Mouse (Mus musculus) megakaryocyte progenitor cell, adult 5-6 weeks (primary cell): Measurements from ENCODE around the gene Hspa1a. TPM values are rescaled to one million over a fixed set of nuclear protein-coding genes. Genes with fewer than 3 reads are reported as not detected.
"Not testable (repeated sequence)": the region's sequence is repeated elsewhere in the genome, so short reads cannot be mapped to it uniquely, and the experiment has no call there.

Experiments used
- ATAC-seq: replicated peaks from 2 replicates; pipeline ENCODE4 v1.8.0; 2016; ENCODE audit warnings: mild to moderate bottlenecking, moderate TSS enrichment, inconsistent platforms; ENCODE audit not compliant: poor library complexity
- total RNA-seq, 2 experiments: library from RNA; stranded (forward) in 1 of 2; stranded (reverse) in 1 of 2; fragments of 157-497, 149-512 nt in 1 of 2; fragments of 200-1000 nt in 1 of 2; gene quantifications; 2 replicates each; pipeline versions ENCODE4 v1.2.3 to v1.2.4; 2015 to 2017

The Hspa1a gene
- total RNA-seq, 2 experiments from 2014 or later = 8.4 to 29.4 TPM

DNA sequence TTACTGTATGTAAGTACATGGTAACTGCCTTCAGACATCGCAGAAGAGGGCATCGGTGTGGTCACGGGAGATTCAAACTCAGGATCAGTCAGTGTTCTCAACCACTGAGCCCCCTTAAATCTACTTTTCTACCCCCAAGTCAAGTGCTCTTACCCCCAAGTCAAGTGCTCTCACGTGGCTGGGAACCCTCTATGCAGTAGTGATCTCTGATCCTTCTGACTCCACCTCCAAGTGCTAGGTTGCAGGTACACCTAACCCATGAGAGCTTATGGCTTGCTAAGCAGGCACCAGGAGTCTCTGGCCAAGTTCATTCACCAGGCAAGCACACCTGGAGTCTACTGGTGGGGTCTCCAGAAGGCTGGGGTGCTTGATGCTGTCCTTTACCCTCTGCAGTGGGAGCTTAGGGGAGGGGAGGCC is 22.4 kb downstream of the Hspa1a start:
- ATAC-seq = no peak

DNA sequence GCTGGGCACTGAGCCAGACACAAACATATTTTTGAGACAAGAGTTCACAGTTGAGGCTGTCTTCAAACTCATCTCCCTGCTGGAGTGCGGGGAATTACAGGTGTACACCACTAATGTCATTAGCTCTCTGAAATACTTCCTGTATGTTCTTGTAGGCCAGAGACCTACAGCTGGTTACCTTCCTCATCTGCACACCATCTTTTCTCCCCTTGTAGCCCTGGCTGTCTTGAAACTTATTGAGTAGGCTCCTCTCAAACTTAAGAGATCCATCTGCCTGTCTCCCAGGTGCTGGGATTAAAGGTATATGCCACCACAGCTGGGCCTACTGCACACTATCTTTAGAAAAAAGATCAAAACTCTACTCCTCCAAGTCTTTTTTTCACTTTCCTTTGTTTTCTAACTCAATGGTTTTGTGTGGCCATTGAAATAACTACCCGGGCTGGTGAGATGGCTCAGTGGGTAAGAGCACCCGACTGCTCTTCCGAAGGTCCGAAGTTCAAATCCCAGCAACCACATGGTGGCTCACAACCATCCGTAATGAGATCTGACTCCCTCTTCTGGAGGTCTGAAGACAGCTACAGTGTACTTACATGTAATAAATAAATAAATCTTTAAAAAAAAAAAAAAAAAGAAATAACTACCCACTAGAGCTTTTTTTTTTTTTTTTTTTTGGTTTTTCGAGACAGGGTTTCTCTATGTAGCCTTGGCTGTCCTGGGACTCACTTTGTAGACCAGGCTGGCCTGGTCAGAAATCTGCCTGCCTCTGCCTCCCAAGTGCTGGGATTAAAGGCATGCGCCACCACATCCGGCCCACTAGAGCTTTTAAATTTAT is 23.0 kb downstream of the Hspa1a start:
- ATAC-seq = not testable (repeated sequence)

DNA sequence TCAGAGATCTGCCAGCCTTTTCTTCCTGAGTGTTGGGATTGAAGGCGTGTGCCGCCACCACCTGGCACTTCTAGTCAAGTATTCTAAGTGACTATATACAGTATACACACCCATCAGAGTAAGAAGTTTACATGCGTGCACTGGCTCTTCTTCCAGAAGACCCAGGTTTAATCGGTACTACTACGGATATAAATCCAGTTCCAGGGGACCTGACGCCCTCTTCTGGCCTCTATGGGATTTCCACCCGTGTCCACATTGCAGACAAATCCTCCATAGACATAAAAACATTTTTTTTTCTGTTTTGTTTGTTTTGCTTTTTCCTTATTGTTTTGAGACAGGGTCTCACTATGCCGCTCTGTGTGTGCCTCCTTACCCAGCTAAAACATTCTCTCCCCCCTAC is 24.4 kb downstream of the Hspa1a start:
- peak; percentile 10; the same call in 1 of the 2 replicates for ATAC-seq

DNA sequence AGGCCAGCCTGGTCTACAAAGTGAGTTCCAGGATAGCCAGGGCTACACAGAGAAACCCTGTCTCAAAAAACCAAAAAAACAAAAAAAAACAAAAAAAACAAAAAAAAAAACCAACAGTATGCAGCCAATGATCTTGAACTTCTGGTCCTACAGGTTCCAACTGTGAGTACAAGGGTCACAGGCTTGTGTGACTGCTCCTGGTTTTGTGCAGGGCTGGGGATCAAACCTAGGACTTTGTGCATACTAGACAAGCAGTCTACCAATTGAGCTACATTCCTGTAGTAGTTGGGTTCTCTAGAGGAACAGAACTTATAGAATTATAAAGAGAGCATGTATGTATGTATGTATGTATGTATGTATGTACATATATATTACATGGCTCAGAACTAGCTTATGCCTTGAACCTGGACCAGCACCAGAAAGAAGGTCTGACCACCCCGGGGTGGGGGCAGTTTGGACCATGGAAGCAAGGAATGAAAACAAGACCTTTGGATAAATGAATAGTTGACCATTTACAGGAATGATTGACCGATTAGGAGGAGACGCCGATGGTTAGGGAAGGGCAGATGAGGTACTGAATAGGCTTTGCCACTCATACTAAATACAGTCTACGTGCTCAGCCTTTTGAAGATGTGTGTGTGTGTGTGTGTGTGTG is 25.3 kb downstream of the Hspa1a start:
- ATAC-seq = no peak

DNA sequence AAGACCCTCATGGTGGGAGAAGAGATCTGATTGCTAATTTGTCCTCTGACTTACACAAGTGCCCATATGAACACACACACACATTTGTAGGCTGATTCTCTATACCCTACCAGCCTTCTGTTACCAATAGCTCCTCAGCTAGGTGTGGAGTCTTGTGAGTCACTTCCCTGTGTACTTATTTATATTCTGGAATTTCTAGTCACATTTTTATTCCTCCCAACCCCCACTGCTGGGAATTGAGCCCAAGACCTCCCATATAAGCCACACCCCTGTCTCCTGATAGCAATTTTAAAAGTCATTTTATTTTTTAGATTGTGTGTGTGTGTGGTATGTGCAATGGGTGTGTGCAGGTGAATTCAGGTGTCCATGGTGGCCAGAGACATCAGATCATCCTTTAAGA is 27.6 kb downstream of the Hspa1a start:
- ATAC-seq = no peak

DNA sequence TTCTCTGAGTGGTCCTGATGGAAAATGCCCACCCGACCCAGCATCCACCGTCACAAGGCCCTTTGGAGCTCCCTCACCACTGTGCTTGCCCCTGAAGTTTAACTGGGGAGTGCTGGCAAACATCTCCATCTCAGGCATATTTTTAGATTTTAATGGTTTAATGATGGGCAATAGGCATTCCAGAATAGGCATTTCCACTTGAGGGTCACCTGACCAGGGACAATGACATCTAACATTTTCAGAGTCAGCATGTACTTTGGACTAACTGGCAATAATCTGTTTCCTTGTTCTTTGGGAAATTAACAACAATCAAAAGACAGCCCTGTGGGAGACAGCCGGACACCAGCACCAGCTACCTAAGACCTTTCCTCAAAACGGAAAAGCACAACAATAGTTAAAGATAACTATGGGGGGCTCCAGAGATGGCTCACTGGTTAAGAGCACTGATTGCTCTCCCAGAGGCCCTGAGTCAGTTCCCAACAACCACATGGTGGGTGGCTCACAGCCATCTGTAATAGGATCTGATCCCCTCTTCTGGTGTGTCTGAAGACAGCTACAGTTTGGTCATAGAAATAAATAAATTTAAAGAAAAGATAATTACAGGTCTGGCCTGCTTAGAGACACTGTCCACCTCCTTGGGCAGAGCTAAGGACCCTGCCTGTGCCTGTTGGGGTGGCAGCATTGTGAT is 28.7 kb downstream of the Hspa1a start:
- ATAC-seq = no peak

DNA sequence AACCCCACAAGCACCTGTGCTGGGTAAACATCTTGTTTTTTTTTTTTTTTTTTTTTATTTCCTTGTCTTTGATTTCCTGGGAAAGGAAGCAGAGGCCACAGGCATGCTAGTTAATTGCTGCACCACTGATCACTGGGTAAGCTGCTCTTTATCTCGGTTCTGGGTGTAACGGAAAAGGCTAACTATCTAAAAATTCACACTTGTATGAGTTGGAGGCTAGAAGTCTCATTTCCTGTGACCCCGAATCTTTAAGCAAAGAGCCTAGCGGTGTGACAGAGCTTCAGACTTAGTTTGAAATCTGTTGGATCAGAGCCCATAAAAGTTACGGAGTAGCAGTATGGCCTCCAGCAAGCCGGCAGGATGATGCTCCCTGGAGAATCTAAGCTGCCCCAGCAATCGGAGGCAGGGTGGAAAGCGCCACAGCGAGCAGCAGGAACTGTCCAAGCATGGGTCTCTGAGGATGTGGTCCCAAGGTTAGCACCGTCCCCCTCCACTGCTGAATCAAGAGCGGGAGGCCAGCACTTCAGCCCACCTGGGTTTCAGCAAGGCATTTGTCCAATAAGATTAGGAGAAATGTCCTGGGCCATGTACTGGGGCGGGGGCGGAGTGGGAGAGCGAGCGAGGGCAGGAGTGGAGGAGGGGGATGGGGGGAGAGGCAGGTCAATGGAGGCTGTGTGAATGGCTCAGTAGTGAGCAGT is 30.5 kb downstream of the Hspa1a start:
- ATAC-seq = peak; percentile 74

DNA sequence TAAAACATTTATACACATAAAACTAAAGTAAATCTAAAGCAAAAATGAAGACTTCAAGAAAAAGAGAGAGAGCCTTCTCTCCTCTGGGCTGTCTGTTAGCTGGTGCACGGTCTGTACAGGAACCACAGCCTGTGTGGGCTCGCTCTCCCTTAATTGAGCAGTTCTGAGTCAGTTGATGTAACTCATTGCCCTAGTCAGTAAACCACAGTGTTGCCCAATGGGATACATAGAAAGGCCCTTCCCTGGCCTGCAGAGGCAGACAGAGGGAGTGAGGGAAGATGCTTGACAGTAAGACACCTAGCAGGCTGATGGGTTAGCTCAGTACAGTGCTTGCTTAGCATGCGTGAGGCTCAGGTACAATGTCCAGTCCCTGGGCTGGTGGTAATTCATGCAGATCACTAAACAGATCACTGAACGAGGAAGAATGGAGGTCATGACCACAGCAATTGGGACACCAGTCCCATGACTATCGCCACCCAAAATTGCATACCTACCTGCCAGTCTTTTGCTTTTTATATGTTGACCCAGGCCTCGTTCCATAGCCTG is 33.9 kb downstream of the Hspa1a start:
- ATAC-seq = peak; percentile 76

DNA sequence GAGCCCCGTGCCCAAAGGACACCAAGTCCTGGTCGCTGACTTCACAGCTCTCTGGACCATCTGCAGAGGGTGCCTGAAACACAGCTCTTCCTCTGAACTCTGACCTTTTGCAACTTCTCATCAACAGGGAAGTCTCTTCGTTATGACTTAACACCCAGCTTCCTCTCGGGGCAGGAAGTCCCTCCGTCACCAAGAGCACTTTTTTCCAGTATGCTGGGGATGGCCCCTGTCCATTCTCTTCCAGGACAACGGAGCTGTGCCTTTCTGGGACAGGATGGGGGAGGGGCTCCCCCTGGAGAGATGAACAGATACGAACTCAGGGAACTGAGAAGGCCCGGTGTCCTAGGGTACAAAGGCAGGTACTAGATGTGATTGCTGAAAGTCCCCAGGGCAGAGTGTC is 37.1 kb downstream of the Hspa1a start:
- ATAC-seq = 0 out of 2 replicates have a peak, but pooled peaks have one; percentile 10

DNA sequence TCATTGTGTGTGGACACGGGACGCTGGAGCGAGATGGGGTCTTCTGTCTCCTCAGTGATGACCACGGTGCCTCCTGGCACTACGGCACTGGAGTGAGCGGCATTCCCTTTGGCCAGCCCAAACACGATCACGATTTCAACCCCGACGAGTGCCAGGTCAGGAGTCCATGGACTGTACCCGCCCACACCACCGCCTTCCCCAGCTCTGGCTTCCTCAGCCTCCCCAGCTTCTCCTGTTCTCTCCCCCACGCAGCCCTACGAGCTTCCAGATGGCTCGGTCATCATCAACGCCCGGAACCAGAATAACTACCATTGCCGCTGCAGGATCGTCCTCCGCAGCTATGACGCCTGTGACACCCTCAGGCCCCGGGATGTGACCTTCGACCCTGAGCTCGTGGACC is 37.9 kb downstream of the Hspa1a start:
- ATAC-seq = no peak

DNA sequence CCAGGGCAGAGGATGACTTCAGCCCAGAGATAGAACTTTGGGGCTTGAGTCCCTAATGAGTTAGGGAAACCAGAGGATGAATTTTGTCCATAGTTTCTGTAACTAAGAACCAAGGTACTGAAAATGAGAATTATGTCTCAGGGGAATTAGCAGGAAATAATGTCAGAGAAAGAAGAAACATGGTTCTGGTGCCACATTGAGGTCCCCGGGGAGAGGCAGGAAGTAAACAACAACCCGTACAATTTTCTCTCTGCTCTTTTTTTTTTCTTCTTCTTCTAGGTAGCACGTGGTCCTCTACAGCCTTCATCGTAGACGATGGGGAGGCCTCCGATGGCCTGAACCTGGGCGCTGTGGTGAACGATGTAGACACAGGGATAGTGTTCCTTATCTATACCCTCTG is 39.7 kb downstream of the Hspa1a start:
- ATAC-seq = no peak

DNA sequence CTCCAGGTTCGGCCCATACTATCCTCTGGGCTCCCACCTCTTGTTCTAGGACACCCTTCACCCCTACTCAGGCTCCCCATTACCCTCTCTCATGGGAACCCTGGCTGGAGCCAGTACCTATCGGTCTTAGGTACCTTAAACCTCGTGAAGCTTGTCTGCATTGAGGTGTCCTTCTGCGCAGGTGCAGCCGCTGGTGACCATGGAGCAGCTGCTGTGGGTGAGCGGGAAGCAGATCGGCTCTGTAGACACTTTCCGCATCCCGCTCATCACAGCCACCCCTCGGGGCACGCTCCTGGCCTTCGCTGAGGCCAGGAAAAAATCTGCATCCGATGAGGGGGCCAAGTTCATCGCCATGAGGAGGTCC is 40.2 kb downstream of the Hspa1a start:
- no peak for ATAC-seq

DNA sequence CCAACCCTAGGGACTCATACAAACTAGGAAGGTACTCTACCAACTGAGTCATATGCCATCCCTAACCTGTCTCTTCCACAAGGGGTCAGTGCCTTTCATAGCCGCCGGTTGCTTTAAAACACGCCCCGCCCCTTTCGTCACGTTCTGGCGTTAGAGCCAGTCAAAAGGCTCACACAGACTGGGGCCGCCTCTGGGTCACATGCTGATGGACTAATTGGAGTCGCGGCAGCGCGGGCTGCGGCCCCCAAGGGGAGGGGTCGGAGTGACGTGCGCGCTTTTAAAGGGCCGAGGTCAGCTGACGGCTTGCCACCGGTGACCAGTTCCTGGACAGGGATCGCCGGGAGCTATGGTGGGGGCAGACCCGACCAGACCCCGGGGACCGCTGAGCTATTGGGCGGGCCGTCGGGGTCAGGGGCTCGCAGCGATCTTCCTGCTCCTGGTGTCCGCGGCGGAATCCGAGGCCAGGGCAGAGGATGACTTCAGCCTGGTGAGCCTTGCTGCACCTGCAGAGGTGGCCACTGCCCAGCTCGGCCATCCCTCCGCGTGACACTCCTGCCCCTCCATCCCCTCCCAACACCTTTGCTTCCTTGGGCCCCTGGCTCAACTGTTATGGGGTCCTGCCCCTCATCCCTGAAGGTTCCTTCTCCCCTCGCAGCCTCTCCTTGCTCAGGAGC is 40.8 kb downstream of the Hspa1a start, which contains the start of gene Neu1:
Gene Neu1 (plus strand): TSS at position 193 of the 674 bp plus-strand sequence.
- peak; percentile 94 for ATAC-seq

DNA sequence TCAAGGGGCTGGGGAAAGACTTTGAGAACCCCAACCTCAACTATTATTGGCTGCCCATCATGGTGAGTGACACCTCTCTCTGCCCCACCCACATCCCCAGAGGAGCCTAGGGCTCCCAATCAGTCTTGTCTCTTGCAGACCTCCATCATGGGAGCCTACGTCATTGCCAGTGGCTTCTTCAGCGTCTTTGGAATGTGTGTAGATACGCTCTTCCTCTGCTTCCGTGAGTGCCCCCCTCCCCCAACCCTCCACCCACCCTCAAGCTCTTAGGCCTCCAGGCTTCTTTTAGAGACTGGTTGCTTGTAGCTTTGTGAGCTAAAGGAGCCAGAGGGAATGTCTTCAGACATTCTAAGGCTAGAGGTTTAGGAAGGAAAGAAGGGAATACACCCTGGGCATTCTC is 43.1 kb downstream of the Hspa1a start:
- ATAC-seq = no peak

DNA sequence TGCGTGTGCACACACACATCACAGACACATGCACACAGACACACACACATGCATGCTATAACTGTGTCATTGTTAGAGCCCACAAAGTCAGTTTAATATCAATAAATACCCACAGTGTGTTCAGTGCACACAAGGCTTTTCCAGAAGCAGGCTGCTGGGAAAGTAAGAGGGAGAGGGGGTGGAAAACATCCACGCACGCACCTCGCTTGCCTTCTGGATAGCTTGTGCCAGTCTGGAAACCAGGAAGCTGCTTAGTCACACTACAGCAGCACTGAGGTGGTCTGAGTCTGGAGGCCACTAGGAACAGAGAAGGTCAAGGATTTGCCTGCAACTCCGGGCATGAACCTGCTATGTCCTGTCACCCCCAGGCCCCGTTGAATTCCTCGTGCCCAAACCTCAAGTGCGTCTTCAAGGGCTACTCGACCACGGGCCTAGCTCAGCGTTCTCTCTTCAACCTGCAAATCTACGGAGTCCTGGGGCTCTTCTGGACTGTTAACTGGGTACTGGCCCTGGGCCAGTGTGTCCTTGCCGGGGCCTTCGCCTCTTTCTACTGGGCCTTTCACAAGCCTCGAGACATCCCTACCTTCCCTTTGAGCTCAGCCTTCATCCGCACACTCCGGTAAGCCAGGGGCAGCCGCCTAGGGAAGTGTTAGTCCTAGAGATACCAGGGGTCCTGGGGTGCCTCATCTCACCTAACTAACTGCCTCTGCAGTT is 44.5 kb downstream of the Hspa1a start:
- no peak for ATAC-seq

DNA sequence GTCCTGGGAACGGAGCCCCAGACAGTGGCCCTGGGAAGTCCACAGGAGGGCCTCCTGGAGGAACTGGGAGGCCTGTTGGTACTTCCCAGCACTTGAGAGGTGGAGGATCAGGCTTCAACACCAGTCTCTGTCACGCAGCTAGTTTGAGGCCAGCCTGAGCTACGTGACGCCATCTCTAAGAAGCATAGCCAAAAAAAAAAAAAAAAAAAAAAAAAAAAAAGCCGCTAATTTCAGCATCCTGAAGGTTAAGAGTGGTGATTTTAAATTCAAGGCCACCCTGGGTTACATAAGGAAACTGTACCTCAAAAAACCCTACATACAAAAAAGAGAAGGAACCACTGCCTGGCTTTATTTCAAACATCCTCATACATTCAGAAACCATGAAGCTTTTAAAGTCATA is 47.7 kb downstream of the Hspa1a start:
- ATAC-seq = no peak

DNA sequence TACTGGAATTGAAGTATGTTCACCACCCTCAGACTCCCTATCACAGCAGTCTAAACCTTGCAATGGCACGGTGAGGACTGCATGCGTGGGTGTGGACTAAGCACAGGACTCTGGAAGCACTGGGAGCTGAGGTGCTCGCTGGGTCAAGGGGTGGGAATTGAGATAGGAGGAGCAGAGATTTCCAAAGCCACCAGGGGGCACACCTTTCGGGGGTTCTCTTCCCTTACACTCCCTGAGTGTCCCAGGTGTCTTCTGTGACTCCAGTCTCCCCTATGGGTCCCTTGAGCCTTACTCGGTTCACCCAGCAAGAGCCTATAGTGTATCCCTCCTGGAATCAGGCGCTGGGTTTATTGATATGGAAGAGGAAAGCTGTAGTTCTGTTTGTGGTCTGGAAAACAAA is 49.0 kb downstream of the Hspa1a start:
- peak; percentile 52; the same call in 1 of the 2 replicates for ATAC-seq
